Mouse (Mus musculus) CH12.LX (cell line): ENCODE measurements around the gene Vps37b. TPM values are rescaled to one million over a fixed set of nuclear protein-coding genes. Genes with fewer than 3 reads are reported as not detected.

ENCODE experiments used
- DNase-seq: peaks from one replicate; pipeline ENCODE4 v3.0.0-alpha.2; 2013; ENCODE audit errors: extremely low read depth
- H3K27ac ChIP-seq: 2 replicates; pipeline ENCODE4 v1.5.1; 2012; ENCODE audit warnings: low read depth, mild to moderate bottlenecking, control low read depth, moderate library complexity; ENCODE audit not compliant: insufficient read depth
- H3K27me3 ChIP-seq: replicated peaks from 2 replicates; pipeline ENCODE3; 2012; ENCODE audit warnings: inconsistent platforms
- H3K36me3 ChIP-seq, 2 experiments: replicated peaks in 1 of 2; 2 replicates each; pipeline versions ENCODE3 to v1.6.1; 2012; ENCODE audit warnings: inconsistent platforms in 1 of 2, low read length in 1 of 2, mild to moderate bottlenecking in 1 of 2, mixed read lengths in 1 of 2, moderate library complexity in 1 of 2; ENCODE audit not compliant: control insufficient read depth in 1 of 2, insufficient read depth in 1 of 2
- H3K4me1 ChIP-seq, 2 experiments: 2 replicates each; pipeline ENCODE4 v1.6.1; 2012; ENCODE audit warnings: inconsistent platforms in 1 of 2, moderate library complexity in 1 of 2; ENCODE audit not compliant: insufficient read depth in 2 of 2, control insufficient read depth in 1 of 2
- H3K4me2 ChIP-seq: 2 replicates; pipeline ENCODE4 v1.6.1; 2012; ENCODE audit warnings: low read depth, mild to moderate bottlenecking, control low read depth; ENCODE audit not compliant: poor library complexity, insufficient read depth, severe bottlenecking
- H3K4me3 ChIP-seq, 3 experiments: fragments of 150-350 bp in 1 of 3; sonication (generic) in 1 of 3; replicated peaks in 1 of 3; 2 replicates each; pipeline versions ENCODE3 to v1.5.1; 2011 to 2012; ENCODE audit warnings: low read depth in 2 of 3, low read length in 2 of 3, mild to moderate bottlenecking in 2 of 3, moderate library complexity in 2 of 3, control low read depth in 1 of 3, improper control_type of control experiment in 1 of 3, inconsistent platforms in 1 of 3, mixed read lengths in 1 of 3; ENCODE audit not compliant: poor library complexity in 1 of 3
- H3K79me2 ChIP-seq: replicated peaks from 2 replicates; pipeline ENCODE4 v1.6.1; 2012; ENCODE audit warnings: mild to moderate bottlenecking, moderate library complexity; ENCODE audit not compliant: control insufficient read depth, poor library complexity, insufficient read depth, severe bottlenecking; ENCODE audit errors: extremely low read depth
- H3K9ac ChIP-seq: 2 replicates; pipeline ENCODE4 v1.6.1; 2012; ENCODE audit warnings: low read depth, mild to moderate bottlenecking, control low read depth, moderate library complexity; ENCODE audit not compliant: insufficient read depth
- H3K9me3 ChIP-seq: replicated peaks from 2 replicates; pipeline ENCODE3; 2012; ENCODE audit warnings: low read length, inconsistent platforms, mixed read lengths
- BHLHE40 ChIP-seq: IDR thresholded peaks from 2 replicates; pipeline ENCODE4 v1.6.1; 2011; ENCODE audit warnings: mild to moderate bottlenecking, low read depth, low read length, improper control_type of control experiment
- CHD1 ChIP-seq: IDR thresholded peaks from 2 replicates; pipeline ENCODE4 v1.6.1; 2012; ENCODE audit warnings: low read depth, low read length, improper control_type of control experiment, inconsistent platforms
- ELF1 ChIP-seq: IDR thresholded peaks from 2 replicates; pipeline ENCODE4 v1.6.1; 2014; ENCODE audit warnings: low read depth, mild to moderate bottlenecking, inconsistent platforms, low read length, improper control_type of control experiment
- GABPA ChIP-seq: IDR thresholded peaks from 2 replicates; pipeline ENCODE4 v1.6.1; 2012; ENCODE audit warnings: low read depth, low read length, improper control_type of control experiment, inconsistent platforms; ENCODE audit not compliant: insufficient replicate concordance
- HCFC1 ChIP-seq: IDR thresholded peaks from 2 replicates; pipeline ENCODE4 v1.6.1; 2012; ENCODE audit warnings: low read depth, mild to moderate bottlenecking, inconsistent platforms, low read length, improper control_type of control experiment
- IRF4 ChIP-seq: IDR thresholded peaks from 2 replicates; pipeline ENCODE4 v1.6.1; 2014; ENCODE audit warnings: low read depth, mild to moderate bottlenecking, inconsistent platforms, low read length, improper control_type of control experiment
- JUND ChIP-seq: conservative IDR thresholded peaks from 2 replicates; pipeline ENCODE4 v1.6.1; 2011; ENCODE audit warnings: low read depth, low read length, improper control_type of control experiment
- MAZ ChIP-seq: IDR thresholded peaks from 2 replicates; pipeline ENCODE4 v1.6.1; 2012; ENCODE audit warnings: low read depth, mild to moderate bottlenecking, inconsistent platforms, low read length, improper control_type of control experiment, moderate library complexity
- NRF1 ChIP-seq: IDR thresholded peaks from 2 replicates; pipeline ENCODE4 v1.6.1; 2014; ENCODE audit warnings: low read depth, mild to moderate bottlenecking, inconsistent platforms, low read length, improper control_type of control experiment, moderate library complexity
- PAX5 ChIP-seq: IDR thresholded peaks from 2 replicates; pipeline ENCODE4 v1.6.1; 2012; ENCODE audit warnings: low read length, inconsistent platforms, mixed read lengths
- RAD21 ChIP-seq: IDR thresholded peaks from 2 replicates; pipeline ENCODE4 v1.6.1; 2011; ENCODE audit warnings: low read depth, mild to moderate bottlenecking, low read length, improper control_type of control experiment, moderate library complexity
- RCOR1 ChIP-seq: conservative IDR thresholded peaks from 2 replicates; pipeline ENCODE4 v1.6.1; 2012; ENCODE audit warnings: low read depth, mild to moderate bottlenecking, inconsistent platforms, low read length, improper control_type of control experiment
- SIN3A ChIP-seq: IDR thresholded peaks from 2 replicates; pipeline ENCODE4 v1.6.1; 2012; ENCODE audit warnings: low read length, improper control_type of control experiment, inconsistent platforms
- SMC3 ChIP-seq: IDR thresholded peaks from 2 replicates; pipeline ENCODE4 v1.6.1; 2011; ENCODE audit warnings: low read depth, low read length, improper control_type of control experiment
- TCF12 ChIP-seq: IDR thresholded peaks from 2 replicates; pipeline ENCODE4 v1.6.1; 2014; ENCODE audit warnings: low read depth, mild to moderate bottlenecking, inconsistent platforms, low read length, improper control_type of control experiment
- USF1 ChIP-seq: IDR thresholded peaks from 2 replicates; pipeline ENCODE4 v1.6.1; 2014; ENCODE audit warnings: low read depth, mild to moderate bottlenecking, inconsistent platforms, low read length, improper control_type of control experiment
- USF2 ChIP-seq: conservative IDR thresholded peaks from 2 replicates; pipeline ENCODE4 v1.6.1; 2011; ENCODE audit warnings: low read depth, low read length, improper control_type of control experiment
- ZC3H11A ChIP-seq: IDR thresholded peaks from 2 replicates; pipeline ENCODE4 v1.6.1; 2012; ENCODE audit warnings: low read depth, mild to moderate bottlenecking, inconsistent platforms, low read length, improper control_type of control experiment
- ZMIZ1 ChIP-seq: IDR thresholded peaks from 2 replicates; pipeline ENCODE4 v1.6.1; 2012; ENCODE audit warnings: low read depth, mild to moderate bottlenecking, inconsistent platforms, low read length, improper control_type of control experiment
- ZNF384 ChIP-seq: IDR thresholded peaks from 2 replicates; pipeline ENCODE4 v1.6.1; 2012; ENCODE audit warnings: low read depth, low read length, improper control_type of control experiment, inconsistent platforms
- dilution Hi-C: fragments of 300-500 bp; cut with MboI; formaldehyde crosslinking; loops from 2 replicates; pipeline ENCODE4 v1.14.3; 2020; ENCODE audit warnings: low sequenced_read_pairs; ENCODE audit not compliant: extremely low pct_unique_long_range_greater_than_20kb, extremely low pct_ligation_motif_present
- in situ Hi-C: fragments of 300-500 bp; cut with MboI; formaldehyde crosslinking; loops from 3 replicates; pipeline ENCODE4 v1.14.3; 2019; ENCODE audit warnings: low sequenced_read_pairs, low pct_ligation_motif_present, low pct_unique_long_range_greater_than_20kb, mixed read lengths
- polyA plus RNA-seq: library from polyadenylated mRNA; unstranded; fragments of >175 nt; gene quantifications from 2 replicates; pipeline ENCODE4 v1.2.1, GENCODE M21; 2012; ENCODE audit warnings: low read depth; ENCODE audit not compliant: insufficient read length
- total RNA-seq, 2 experiments: library from RNA; depleted of rRNA; stranded (reverse); fragments of 300-350 nt in 1 of 2; fragments of >200 nt in 1 of 2; gene quantifications; 2 replicates each; pipeline ENCODE4 v1.2.3; 2012 to 2014

The Vps37b gene
- total and polyA plus RNA-seq, 3 experiments = 8.7 to 23.5 (median 10.2) TPM

DNA sequence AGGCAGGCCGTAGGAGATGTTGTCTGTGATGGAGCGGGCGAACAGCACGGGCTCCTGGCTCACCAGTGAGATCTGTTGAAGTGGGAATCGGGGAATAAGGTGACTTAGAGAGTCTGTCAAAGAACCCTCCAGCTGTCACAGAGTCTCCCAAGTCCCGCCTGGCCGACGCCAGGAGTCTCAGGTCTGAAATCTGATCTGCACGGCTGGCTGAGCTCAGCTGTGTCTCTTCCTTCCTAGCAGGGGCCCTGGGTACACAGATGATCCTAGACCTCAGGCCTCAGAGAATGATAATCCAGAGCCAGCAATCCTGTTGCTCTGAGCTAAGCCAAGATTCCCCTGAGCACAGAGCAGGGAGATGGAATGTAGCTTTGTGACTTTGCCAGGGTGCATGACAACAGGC is 41.6 kb upstream of the Vps37b start:
- no peak for DNase-seq
- TF ChIP-seq NRF1 (no peak), ZNF384 (no peak), ZMIZ1 (no peak), SMC3 (no peak), ZC3H11A (no peak), BHLHE40 (no peak), USF2 (no peak), CHD1 (no peak), ELF1 (no peak), SIN3A (no peak), PAX5 (no peak), USF1 (no peak), GABPA (no peak), RCOR1 (no peak)
- dilution Hi-C loops = no loop called here
- H3K9ac ChIP-seq = no peak overlapping the region
- no peaks in the 10 kb centered on the region for H3K79me2 ChIP-seq
- no peak overlapping the region for H3K27ac ChIP-seq
- H3K4me3 ChIP-seq = no peak overlapping the region
- H3K27me3 ChIP-seq = no peaks in the 10 kb centered on the region
- H3K36me3 ChIP-seq = peaks cover 0 to 3% of the 10 kb centered on the region in 2 experiments
- in situ Hi-C loops = no loop called here
- H3K9me3 ChIP-seq = no peaks in the 10 kb centered on the region
- H3K4me2 ChIP-seq = no peak overlapping the region
- H3K4me1 ChIP-seq = peaks cover 12 to 30% of the 10 kb centered on the region in 2 experiments

DNA sequence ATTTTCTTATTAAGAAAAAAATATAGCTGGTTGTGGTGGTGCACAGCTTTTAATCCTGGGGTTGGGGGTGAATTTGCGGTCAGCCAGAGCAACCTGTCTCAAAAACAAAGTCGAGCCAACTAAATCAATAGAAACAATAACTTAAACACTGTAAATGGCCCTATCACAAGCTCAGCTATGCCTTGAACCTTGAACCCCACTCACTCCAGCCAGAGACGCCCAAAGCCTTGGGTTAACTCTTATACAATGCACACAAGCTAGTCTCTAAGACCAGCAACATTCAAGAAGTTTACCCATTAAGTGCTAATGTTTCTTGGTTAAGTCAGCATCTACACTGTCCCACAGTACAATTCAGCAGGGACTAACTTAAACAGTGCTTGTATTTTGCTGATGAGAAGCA is 37.6 kb upstream of the Vps37b start:
- Histone ChIP-seq H3K4me2 (no peak overlapping the region), H3K4me1 (peaks cover 0 to 12% of the 10 kb centered on the region in 2 experiments; a peak in 2 of 4 replicates), H3K79me2 (no peaks in the 10 kb centered on the region), H3K27me3 (no peaks in the 10 kb centered on the region), H3K36me3 (peaks cover 0 to 3% of the 10 kb centered on the region in 2 experiments), H3K27ac (no peak overlapping the region), H3K9me3 (no peaks in the 10 kb centered on the region), H3K9ac (no peak overlapping the region), H3K4me3 (no peak overlapping the region)
- dilution Hi-C loops (no loop called here), in situ Hi-C loops (no loop called here)
- TF ChIP-seq HCFC1 (no peak), JUND (no peak), RAD21 (no peak), IRF4 (no peak), MAZ (no peak), ZMIZ1 (no peak), CHD1 (no peak), TCF12 (no peak), ZNF384 (no peak)
- no peak for DNase-seq
